13 mouse cellular contexts compared by ENCODE assay signal in the genomic region with DNA sequence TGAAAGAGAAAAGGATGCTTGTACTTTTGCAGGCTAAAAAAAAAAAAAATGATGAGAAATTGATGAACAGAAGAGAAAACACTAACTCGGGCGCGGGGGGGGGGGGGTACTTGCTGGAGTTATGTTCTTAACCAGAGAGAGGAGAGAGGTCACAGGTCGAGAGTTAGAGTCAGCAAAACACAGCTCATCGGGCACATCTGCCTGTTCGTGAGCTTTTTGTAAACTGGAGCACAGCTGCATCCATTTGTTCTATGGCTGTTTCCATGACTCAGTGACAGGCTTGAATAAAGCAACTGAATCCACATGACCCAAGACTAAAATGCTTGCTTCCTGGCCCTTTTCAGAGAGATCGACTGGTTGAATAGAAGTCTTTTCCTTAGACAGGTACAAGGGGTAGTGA.
"Had no signal": no experiment of that assay in that cellular context is flagged by ENCODE, and none has a peak within 500 bp of the region (broad histone marks: within the 10 kb centered on the region; RNA-seq: fewer than 3 reads in every experiment).

No protein-coding gene starts in this region.

- H3K4me1 ChIP-seq: limb, embryonic 10.5 days; liver, embryonic 15.5 days; megakaryocyte, embryonic 14.5 days; neural tube, embryonic 13.5 days had no signal

- H3K4me3 ChIP-seq: limb, embryonic 10.5 days; liver, embryonic 15.5 days; megakaryocyte, embryonic 14.5 days; neural tube, embryonic 13.5 days had no signal

- H3K27ac ChIP-seq: hindbrain, postnatal 0 days; limb, embryonic 10.5 days; liver, embryonic 15.5 days; macrophage; neural tube, embryonic 13.5 days had no signal

- H3K4me2 ChIP-seq: liver, embryonic 11.5 days; liver, embryonic 15.5 days; midbrain, embryonic 11.5 days; neural tube, embryonic 13.5 days had no signal

- H3K27me3 ChIP-seq: liver, embryonic 15.5 days; megakaryocyte, embryonic 14.5 days; neural tube, embryonic 13.5 days had no signal

- H3K9ac ChIP-seq: liver, embryonic 15.5 days; neural tube, embryonic 13.5 days had no signal

- H3K36me3 ChIP-seq: limb, embryonic 10.5 days; liver, embryonic 15.5 days; neural tube, embryonic 13.5 days had no signal

- ATAC-seq: hindbrain, postnatal 0 days; midbrain, embryonic 16.5 days had no signal

- DNase-seq: kidney, adult 8-10 months; kidney, postnatal 36 days; right cerebral cortex, postnatal 25 days; thymus, postnatal 36 days had no signal

- H3K9me3 ChIP-seq: limb, embryonic 10.5 days; liver, embryonic 15.5 days; megakaryocyte, embryonic 14.5 days; neural tube, embryonic 13.5 days had no signal
